Mouse (Mus musculus) heart, embryonic 11.5 days (tissue): Measurements from ENCODE around the gene Vmn1r80. TPM values are rescaled to one million over a fixed set of nuclear protein-coding genes. Genes with fewer than 3 reads are reported as not detected.
"Not testable (repeated sequence)": the region's sequence is repeated elsewhere in the genome, so short reads cannot be mapped to it uniquely, and the experiment has no call there.

ENCODE experiments used
- ATAC-seq: fragments of 200-750 bp; cut with Nextera tagmentation; replicated peaks from 2 replicates; pipeline ENCODE4 v1.8.0; 2017; ENCODE audit warnings: moderate library complexity; ENCODE audit not compliant: insufficient number of reproducible peaks, low FRiP score, low TSS enrichment
- H3K27ac ChIP-seq: fragments of 300-500 bp; sonication (generic); 2 replicates; pipeline ENCODE4 v1.5.1; 2014; ENCODE audit warnings: mild to moderate bottlenecking, low read depth, low read length
- H3K27me3 ChIP-seq: fragments of 300-500 bp; sonication (generic); 2 replicates; pipeline ENCODE4 v1.6.1; 2014; ENCODE audit warnings: mild to moderate bottlenecking, low read length, mixed read lengths; ENCODE audit not compliant: control insufficient read depth, insufficient read depth
- H3K36me3 ChIP-seq: fragments of 300-500 bp; sonication (generic); 2 replicates; pipeline ENCODE4 v1.6.1; 2014; ENCODE audit warnings: mild to moderate bottlenecking, low read length, moderate library complexity, mixed read lengths; ENCODE audit not compliant: control insufficient read depth, insufficient read depth
- H3K4me1 ChIP-seq: fragments of 300-500 bp; sonication (generic); 2 replicates; pipeline ENCODE4 v1.6.1; 2014; ENCODE audit warnings: low read length; ENCODE audit not compliant: control insufficient read depth, insufficient read depth
- H3K4me2 ChIP-seq: fragments of 300-500 bp; sonication (generic); 2 replicates; pipeline ENCODE4 v1.6.1; 2014; ENCODE audit warnings: mild to moderate bottlenecking, moderate library complexity
- H3K4me3 ChIP-seq: fragments of 300-500 bp; sonication (generic); 2 replicates; pipeline ENCODE4 v1.5.1; 2014; ENCODE audit warnings: low read depth, low read length
- H3K9ac ChIP-seq: fragments of 300-500 bp; sonication (generic); 2 replicates; pipeline ENCODE4 v1.6.1; 2014; ENCODE audit warnings: mild to moderate bottlenecking, low read depth, low read length, moderate library complexity
- H3K9me3 ChIP-seq: fragments of 300-500 bp; sonication (generic); replicated peaks from 2 replicates; pipeline ENCODE4 v1.6.1; 2016; ENCODE audit warnings: low read length; ENCODE audit not compliant: control insufficient read depth
- WGBS: fragments of 180-500 bp; shearing (Covaris S2); extraction: QIAGEN DNeasy Blood & Tissue Kit; methylation state at CpG from one replicate; pipeline ENCODE4 v1.1.7; 2014; ENCODE audit not compliant: insufficient replicate concordance; 5-methylcytosine and 5-hydroxymethylcytosine counted together
- polyA plus RNA-seq: library from polyadenylated mRNA; unstranded; fragments of >200 nt; fragmentation: Nextera tagmentation; extraction: Ambion mirVana; gene quantifications from 2 replicates; pipeline ENCODE4 v1.2.1, GENCODE M21; 2014

The Vmn1r80 gene
- not detected in 2 replicates for polyA plus RNA-seq

DNA sequence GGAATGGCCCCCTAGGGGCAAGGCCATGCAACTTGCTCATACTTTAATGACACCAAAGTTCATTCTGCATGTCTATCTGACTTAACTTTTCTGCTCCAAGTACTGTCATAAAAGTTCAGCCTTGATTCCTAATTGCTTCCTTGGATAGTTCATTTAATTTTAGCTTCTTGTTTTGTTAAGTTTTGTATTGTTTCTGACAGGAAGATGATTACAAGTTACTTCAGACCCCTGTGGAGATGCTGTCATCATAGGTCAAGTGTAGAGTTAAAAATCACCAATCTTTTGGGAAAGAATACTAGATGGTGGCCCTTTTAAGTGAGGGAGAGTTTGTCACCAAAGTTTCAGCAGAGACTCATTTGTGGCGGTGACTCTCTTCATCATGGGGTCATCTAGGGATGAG, at the start of gene Vmn1r80:
TSS of gene Vmn1r80 (plus strand) at position 301 of the 400 bp plus-strand sequence.
- ATAC-seq, result no peak
- no peaks in the 10 kb centered on the region for H3K36me3 ChIP-seq
- no peak within 1 kb of the TSS for H3K9ac ChIP-seq
- H3K9me3 ChIP-seq, result no peaks in the 10 kb centered on the region
- no peaks in the 10 kb centered on the region for H3K27me3 ChIP-seq
- WGBS, result 73% methylated on average over 1 of the region's 1 CpGs
- no peaks in the 10 kb centered on the region for H3K4me1 ChIP-seq
- no peak within 1 kb of the TSS for H3K4me2 ChIP-seq
- H3K27ac ChIP-seq, result no peak within 1 kb of the TSS
- H3K4me3 ChIP-seq, result no peak within 1 kb of the TSS

DNA sequence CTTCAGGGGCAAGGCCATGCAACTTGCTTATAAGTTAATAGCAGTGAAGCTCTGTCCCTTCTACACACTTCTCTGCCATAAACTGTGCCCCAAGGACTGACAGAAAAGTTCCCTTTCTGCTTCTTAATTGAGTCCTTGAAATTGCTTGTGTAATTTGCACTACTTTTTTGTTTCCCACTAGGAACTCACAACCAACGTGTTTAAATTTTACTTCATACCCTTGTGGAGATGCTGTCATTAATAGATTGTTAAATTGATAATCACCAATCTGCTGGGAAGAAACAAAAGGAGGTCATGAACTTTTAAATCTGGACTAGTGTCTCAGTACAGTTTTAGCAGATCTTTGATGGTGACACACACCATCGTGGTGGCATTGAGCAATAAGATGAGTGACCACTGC, 39.1 kb upstream of the Vmn1r80 start, which contains the start of gene Vmn1r78:
TSS of gene Vmn1r78 (plus strand) at position 301 of the 400 bp plus-strand sequence.
- H3K9me3 ChIP-seq, result no peaks in the 10 kb centered on the region; the same call in 1 of the 2 replicates
- no peak within 1 kb of the TSS for H3K9ac ChIP-seq
- no peak within 1 kb of the TSS for H3K4me3 ChIP-seq
- 42% methylated on average over 2 of the region's 2 CpGs for whole genome bisulfite sequencing
- no peak within 1 kb of the TSS for H3K27ac ChIP-seq
- H3K36me3 ChIP-seq, result no peaks in the 10 kb centered on the region
- no peaks in the 10 kb centered on the region for H3K4me1 ChIP-seq
- no peak within 1 kb of the TSS for H3K4me2 ChIP-seq
- H3K27me3 ChIP-seq, result no peaks in the 10 kb centered on the region
- no peak for ATAC-seq

DNA sequence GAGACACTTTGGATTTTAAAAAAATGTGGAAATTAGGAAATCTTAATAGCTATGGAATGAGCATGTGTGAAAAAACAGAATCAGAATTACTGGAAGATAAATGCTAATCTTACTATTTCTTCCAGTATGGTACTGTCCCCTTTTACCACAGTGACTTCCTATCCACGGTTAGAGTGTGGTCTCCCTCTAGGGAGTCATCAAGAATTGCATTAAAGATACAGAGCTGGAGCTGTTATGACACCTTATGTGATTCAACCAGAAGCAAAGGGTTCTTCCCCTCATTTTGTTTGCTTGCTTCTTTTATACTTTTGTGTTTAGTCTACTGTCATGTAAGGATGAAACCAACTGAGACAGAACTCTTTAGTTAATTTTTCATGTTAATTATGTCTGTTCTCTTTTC, 32.6 kb upstream of the Vmn1r80 start:
- H3K36me3 ChIP-seq, H3K27me3 ChIP-seq, H3K4me2 ChIP-seq, H3K9me3 ChIP-seq, H3K4me1 ChIP-seq, H3K9ac ChIP-seq, H3K27ac ChIP-seq, H3K4me3 ChIP-seq, ATAC-seq: not testable (repeated sequence)
- WGBS, result 41% methylated on average over 1 of the region's 1 CpGs

DNA sequence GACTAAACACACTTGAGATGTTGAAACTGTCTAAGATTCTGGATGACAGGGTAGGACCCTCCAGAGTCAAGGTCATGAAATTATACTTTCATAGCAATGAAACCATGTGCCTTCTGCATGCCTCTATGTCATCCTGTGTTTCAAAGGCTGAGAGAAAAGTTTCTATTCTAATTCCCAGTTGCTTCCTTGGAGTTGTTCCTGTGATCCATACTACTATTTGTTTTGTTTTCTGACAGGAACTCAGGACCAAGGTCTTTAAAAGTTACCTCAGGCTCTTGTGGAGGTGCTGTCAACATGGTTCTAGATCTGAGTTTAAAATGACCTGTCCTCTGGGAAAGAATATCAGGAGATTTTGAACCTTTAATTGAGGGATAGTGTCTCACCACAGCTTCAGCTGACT, 18.1 kb upstream of the Vmn1r80 start, which contains the start of gene Vmn1r79:
TSS of gene Vmn1r79 (plus strand) at position 301 of the 400 bp plus-strand sequence.
- H3K4me3 ChIP-seq, H3K36me3 ChIP-seq, ATAC-seq, H3K9me3 ChIP-seq, H3K27me3 ChIP-seq, H3K27ac ChIP-seq, H3K9ac ChIP-seq, H3K4me1 ChIP-seq, H3K4me2 ChIP-seq: not testable (repeated sequence)

DNA sequence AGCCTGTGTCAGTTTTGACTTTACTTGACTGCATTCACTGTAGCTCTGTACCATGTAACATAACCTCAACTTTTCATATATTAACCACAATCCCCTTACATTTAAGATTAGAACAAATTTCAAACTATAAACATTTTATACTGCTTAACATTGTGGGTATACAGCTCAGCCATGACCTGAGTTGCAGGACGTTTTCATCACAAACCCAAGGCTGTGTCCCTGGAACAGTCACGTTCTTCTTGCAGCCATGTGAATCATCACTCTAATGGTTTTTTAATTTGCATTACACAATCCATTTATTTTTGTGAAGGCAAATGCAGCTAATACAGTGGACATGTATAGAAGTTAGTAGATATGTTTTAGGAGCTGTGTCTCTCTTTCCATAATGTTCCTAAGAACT, 16.2 kb upstream of the Vmn1r80 start:
- not testable (repeated sequence) for H3K4me2 ChIP-seq, H3K9ac ChIP-seq, ATAC-seq, H3K36me3 ChIP-seq, H3K27me3 ChIP-seq, H3K4me1 ChIP-seq, H3K9me3 ChIP-seq, H3K27ac ChIP-seq, H3K4me3 ChIP-seq
- WGBS, result 58% methylated on average over 2 of the region's 2 CpGs

DNA sequence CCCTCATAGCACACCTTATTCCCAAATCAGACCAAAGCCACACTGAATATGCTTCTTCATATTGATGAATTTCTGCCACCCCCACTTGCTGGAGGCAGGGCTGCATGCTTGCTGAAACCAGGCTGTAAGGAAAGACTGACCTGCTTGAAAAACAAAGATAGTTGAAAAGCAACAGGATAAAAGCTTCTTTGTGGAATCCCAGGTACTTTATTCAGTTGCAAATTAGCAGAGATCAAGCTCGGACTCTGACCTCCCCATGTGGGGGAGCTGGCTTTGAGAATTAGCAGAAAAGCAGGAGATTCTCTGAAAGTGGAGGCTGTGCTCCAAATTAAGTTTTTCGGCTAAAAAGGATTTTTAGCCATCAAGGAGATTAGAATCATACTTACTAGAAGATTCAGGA, 15.1 kb downstream of the Vmn1r80 start:
- Histone ChIP-seq H3K9me3 (peaks cover 4% of the 10 kb centered on the region; the same call in 1 of the 2 replicates), H3K4me3 (no peak overlapping the region), H3K4me2 (no peak overlapping the region), H3K27ac (no peak overlapping the region), H3K9ac (no peak overlapping the region), H3K36me3 (no peaks in the 10 kb centered on the region), H3K4me1 (no peaks in the 10 kb centered on the region), H3K27me3 (no peaks in the 10 kb centered on the region)
- WGBS, result 68% methylated on average over 2 of the region's 2 CpGs
- ATAC-seq, result no peak

Other genes with a start within 250 kb of the Vmn1r80 start
- gene Vmn1r77, start 152.5 kb upstream of the Vmn1r80 start, polyA plus RNA-seq, result not detected in 2 replicates
- gene Vmn1r78, start 39.0 kb upstream of the Vmn1r80 start, polyA plus RNA-seq, result not detected in 2 replicates
- gene Vmn1r79, start 18.0 kb upstream of the Vmn1r80 start, polyA plus RNA-seq, result not detected in 2 replicates
- gene Vmn1r81, start 79.0 kb downstream of the Vmn1r80 start, polyA plus RNA-seq, result not detected in 2 replicates
- not detected in 2 replicates for gene Vmn1r82, start 111.1 kb downstream of the Vmn1r80 start, polyA plus RNA-seq
- not detected in 2 replicates for gene Vmn1r83, start 140.2 kb downstream of the Vmn1r80 start, polyA plus RNA-seq
- not detected in 2 replicates for gene Vmn1r84, start 180.0 kb downstream of the Vmn1r80 start, polyA plus RNA-seq
- gene Zfp551, start 233.5 kb downstream of the Vmn1r80 start, polyA plus RNA-seq, result 2.2 and 3.4 TPM in 2 replicates